In genomic region chr1:74060046-74060445, GRCm38 (mm10) we compare ENCODE assay signal across 19 mouse cellular contexts.
DNase-seq lines count a peak whose midpoint lies in the region; ATAC-seq lines count a peak whose summit lies in the region.
"Had no signal": no experiment of that assay in that cellular context is flagged by ENCODE, and none has a peak within 500 bp of the region (broad histone marks: within the 10 kb centered on the region; RNA-seq: fewer than 3 reads in every experiment).

No protein-coding gene starts in this region.

- no peaks in the 10 kb centered on the region; the same call in 1 of the 2 replicates for H3K27me3 ChIP-seq in hindbrain, embryonic 10.5 days (ENCODE audit: insufficient read depth, poor library complexity, severe bottlenecking)
- H3K27me3 ChIP-seq in hindbrain, embryonic 16.5 days (replicated peaks; ENCODE audit: control insufficient read depth, insufficient read depth, low read length): no peaks in the 10 kb centered on the region
- no peaks in the 10 kb centered on the region for H3K27me3 ChIP-seq in embryonic facial prominence, embryonic 11.5 days (ENCODE audit: control insufficient read depth, insufficient read depth, low read length)

- H3K9me3 ChIP-seq in hindbrain, embryonic 10.5 days: no peaks in the 10 kb centered on the region
- H3K9me3 ChIP-seq in hindbrain, embryonic 16.5 days (ENCODE audit: control insufficient read depth, low read length): no peaks in the 10 kb centered on the region
- no peaks in the 10 kb centered on the region for H3K9me3 ChIP-seq in embryonic facial prominence, embryonic 11.5 days (replicated peaks; ENCODE audit: control insufficient read depth, low read length)
- H3K9me3 ChIP-seq: midbrain, embryonic 10.5 days had no signal

- peak overlapping the region; percentile 18; the same call in 1 of the 2 replicates for H3K27ac ChIP-seq in hindbrain, embryonic 10.5 days
- no peak overlapping the region for H3K27ac ChIP-seq in hindbrain, embryonic 16.5 days (ENCODE audit: low read depth, low read length)
- H3K27ac ChIP-seq in embryonic facial prominence, embryonic 11.5 days (replicated peaks; ENCODE audit: low read depth, low read length): no peak overlapping the region
- H3K27ac ChIP-seq: hindbrain, postnatal 0 days; midbrain, embryonic 10.5 days had no signal

- H3K9ac ChIP-seq in hindbrain, embryonic 16.5 days (ENCODE audit: low read depth, low read length): no peak overlapping the region
- H3K9ac ChIP-seq in embryonic facial prominence, embryonic 11.5 days (replicated peaks; ENCODE audit: low read length): no peak overlapping the region
- H3K9ac ChIP-seq: forebrain, postnatal 0 days had no signal

- no peak for ATAC-seq in hindbrain, embryonic 16.5 days
- peak; percentile 44; the same call in 1 of the 2 replicates for ATAC-seq in embryonic facial prominence, embryonic 11.5 days (replicated peaks; ENCODE audit: insufficient number of reproducible peaks, low FRiP score, low TSS enrichment, low read depth)
- ATAC-seq: forebrain, postnatal 0 days; hindbrain, postnatal 0 days had no signal

- no peak for DNase-seq in hindbrain, embryonic 10.5 days (ENCODE audit: low spot score)
- DNase-seq in embryonic facial prominence, embryonic 11.5 days (ENCODE audit: low spot score): no peak
- DNase-seq in kidney, adult 9 months: peak; percentile 78
- DNase-seq in kidney, postnatal 36 days: peak; percentile 57 to 68
- DNase-seq in gastrocnemius, adult 8-10 months (ENCODE audit: low spot score in 2 of 2): no peak
- DNase-seq in adrenal gland, postnatal 36 days: no peak
- DNase-seq: adrenal gland, postnatal 14 days; B cell, adult 2 months; cerebellum, adult 18-20 months; cerebellum, postnatal 36 days; forebrain, postnatal 0 days; heart, adult 11 months; heart, postnatal 10 days; layer of hippocampus, postnatal 36 days; lung, postnatal 4 days; right cerebral cortex, postnatal 4 days had no signal

- H3K4me3 ChIP-seq in hindbrain, embryonic 10.5 days: no peak overlapping the region
- no peak overlapping the region for H3K4me3 ChIP-seq in hindbrain, embryonic 16.5 days (ENCODE audit: low read length)
- no peak overlapping the region for H3K4me3 ChIP-seq in embryonic facial prominence, embryonic 11.5 days (ENCODE audit: low read depth, low read length)
- H3K4me3 ChIP-seq: midbrain, embryonic 10.5 days had no signal

- no peaks in the 10 kb centered on the region for H3K36me3 ChIP-seq in hindbrain, embryonic 10.5 days
- no peaks in the 10 kb centered on the region for H3K36me3 ChIP-seq in hindbrain, embryonic 16.5 days (ENCODE audit: control insufficient read depth, insufficient read depth, low read length)
- H3K36me3 ChIP-seq in embryonic facial prominence, embryonic 11.5 days (replicated peaks; ENCODE audit: control insufficient read depth, insufficient read depth, low read depth, low read length): no peaks in the 10 kb centered on the region
- H3K36me3 ChIP-seq: midbrain, embryonic 10.5 days had no signal

- H3K4me1 ChIP-seq in hindbrain, embryonic 10.5 days (replicated peaks): peaks cover 9% of the 10 kb centered on the region; the same call in 1 of the 2 replicates
- no peaks in the 10 kb centered on the region for H3K4me1 ChIP-seq in hindbrain, embryonic 16.5 days (ENCODE audit: control insufficient read depth, insufficient read depth, low read depth, low read length)
- no peaks in the 10 kb centered on the region; the same call in 1 of the 2 replicates for H3K4me1 ChIP-seq in embryonic facial prominence, embryonic 11.5 days (ENCODE audit: control insufficient read depth, insufficient read depth, low read length)

- WGBS in hindbrain, embryonic 10.5 days: 79% methylated on average over 6 of the region's 6 CpGs
- WGBS in hindbrain, embryonic 16.5 days: 84% methylated on average over 6 of the region's 6 CpGs
- 83% methylated on average over 6 of the region's 6 CpGs for WGBS in embryonic facial prominence, embryonic 11.5 days

- no peak overlapping the region for H3K4me2 ChIP-seq in hindbrain, embryonic 16.5 days (ENCODE audit: low read length)
- no peak overlapping the region for H3K4me2 ChIP-seq in embryonic facial prominence, embryonic 11.5 days (ENCODE audit: low read depth, low read length)

Comparison
In these comparisons a context has a peak if more than half of its experiments do, and no peak if none do; other contexts are left out.
1. DNase-seq: peak in kidney, adult 9 months (single experiment) and kidney, postnatal 36 days (2 of 2); none in hindbrain, embryonic 10.5 days (single experiment), embryonic facial prominence, embryonic 11.5 days (single experiment), gastrocnemius, adult 8-10 months (0 of 2) and adrenal gland, postnatal 36 days (0 of 2).